Mouse (Mus musculus) skeletal muscle tissue, adult 2 months (tissue): Measurements from ENCODE around the gene Tmem143.
"Not testable (repeated sequence)": the region's sequence is repeated elsewhere in the genome, so short reads cannot be mapped to it uniquely, and the experiment has no call there.

Experiments
- DNase-seq: peaks from one replicate; pipeline ENCODE4 v3.0.0-alpha.2; 2012; ENCODE audit warnings: low read depth, low spot score

The Tmem143 gene

DNA sequence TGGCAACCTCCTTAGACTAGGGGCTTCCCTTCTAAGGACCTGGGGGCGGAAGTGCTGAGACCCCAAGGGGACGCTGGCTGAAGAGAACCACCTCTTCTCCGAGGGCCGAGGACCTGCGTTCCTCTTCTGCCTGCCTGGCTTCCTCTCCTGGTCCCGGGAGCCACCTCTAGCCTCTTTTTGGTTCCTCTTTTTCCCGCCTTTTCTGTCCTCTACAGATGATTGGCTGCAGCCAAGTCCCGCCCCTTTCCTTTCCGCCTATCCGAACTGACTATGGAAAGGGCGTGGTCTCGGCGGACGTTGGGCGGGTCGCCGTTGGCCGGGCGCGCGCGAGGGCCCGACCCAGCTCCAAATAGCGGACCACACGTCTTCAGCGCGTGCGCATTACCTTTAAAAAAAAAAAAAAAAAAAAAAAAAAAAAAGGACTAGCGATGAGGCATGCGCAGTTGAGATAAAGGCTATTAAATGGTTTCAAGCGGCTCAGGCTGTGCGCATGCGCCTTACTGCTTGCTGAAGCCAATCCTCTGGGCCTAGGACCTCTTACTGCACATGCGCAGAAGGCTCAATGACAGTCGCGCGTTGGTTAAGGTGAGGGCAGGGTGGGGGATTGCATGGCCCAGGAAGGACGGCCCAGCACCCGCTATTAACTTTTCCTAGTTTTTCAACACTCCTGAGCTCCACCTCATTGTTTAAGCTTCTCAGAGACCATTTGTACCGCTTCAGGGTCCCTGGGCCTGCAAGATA is at the start of gene Tmem143, which contains the start of gene Syngr4:
Tmem143 (plus strand) TSS at position 425 of the 741 bp plus-strand sequence.
Syngr4 (minus strand) TSS at position 198 of the 741 bp plus-strand sequence.
- DNase-seq: peak; percentile 100

DNA sequence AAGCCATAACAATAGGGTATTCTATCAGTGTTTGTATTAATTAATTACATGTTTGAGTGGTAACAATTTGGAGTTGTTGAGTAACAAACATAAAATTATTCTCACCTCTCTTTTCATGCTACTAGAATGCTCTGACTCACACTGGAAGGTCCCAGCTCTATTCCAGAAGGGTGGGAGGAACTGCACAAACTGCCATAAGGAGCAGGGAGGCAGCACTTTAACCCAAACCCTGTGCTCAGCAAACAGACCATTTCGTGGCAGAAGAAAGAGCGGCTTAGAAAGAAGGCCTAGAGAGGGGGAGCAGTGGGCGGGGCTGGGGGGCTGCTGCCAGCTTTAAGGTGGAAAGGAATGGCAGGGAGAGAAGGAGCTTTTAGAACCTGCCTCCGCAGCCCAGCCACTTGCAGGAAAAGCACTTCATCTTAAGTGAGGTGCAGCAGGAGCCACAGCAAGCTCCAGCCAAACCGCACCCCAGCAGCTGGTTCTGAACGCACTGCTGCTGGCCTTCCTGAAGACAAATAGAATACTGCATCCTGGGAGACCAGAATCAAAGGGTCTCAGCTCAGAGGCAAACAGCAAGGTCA is 48.2 kb upstream of the Tmem143 start:
- DNase-seq: no peak

DNA sequence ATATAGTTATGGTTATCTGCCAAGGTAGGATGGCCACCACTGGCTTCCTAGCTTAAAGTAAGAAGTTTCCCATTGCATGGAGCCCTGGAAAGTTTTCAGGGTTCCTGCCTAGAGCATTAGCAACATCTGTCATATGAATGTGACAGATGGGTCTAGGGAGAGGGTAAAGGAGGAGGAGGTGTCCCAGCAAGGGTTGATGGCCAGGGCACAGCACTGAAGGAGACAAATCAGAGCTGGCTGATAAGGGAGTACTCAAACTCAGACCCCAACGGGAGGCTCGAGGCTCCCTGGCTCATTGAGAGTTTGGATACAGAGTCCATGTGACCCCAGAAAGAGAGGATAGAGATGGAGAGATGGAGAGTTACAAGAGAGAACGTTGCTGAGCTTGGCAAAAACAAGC is 46.1 kb upstream of the Tmem143 start:
- DNase-seq: no peak

DNA sequence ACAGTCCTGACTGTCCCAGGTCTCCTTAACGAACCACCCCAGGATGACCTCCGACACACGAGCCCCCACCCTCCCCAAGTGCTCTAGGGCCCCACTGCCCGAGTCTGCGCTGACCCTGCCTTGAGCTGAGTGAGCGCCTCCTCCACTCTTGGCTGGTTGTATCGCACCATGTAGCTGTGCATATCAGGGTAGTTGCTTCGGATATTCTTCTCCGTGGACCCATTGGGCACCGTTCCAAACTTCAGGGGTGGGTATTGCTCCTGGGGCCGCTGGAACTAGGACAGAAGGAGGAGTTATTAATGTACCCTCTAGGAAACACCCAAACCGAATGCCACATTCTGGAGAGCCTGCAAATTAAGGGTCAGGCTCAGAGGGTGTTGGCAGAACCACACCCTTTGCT is 43.7 kb upstream of the Tmem143 start:
- DNase-seq: no peak

DNA sequence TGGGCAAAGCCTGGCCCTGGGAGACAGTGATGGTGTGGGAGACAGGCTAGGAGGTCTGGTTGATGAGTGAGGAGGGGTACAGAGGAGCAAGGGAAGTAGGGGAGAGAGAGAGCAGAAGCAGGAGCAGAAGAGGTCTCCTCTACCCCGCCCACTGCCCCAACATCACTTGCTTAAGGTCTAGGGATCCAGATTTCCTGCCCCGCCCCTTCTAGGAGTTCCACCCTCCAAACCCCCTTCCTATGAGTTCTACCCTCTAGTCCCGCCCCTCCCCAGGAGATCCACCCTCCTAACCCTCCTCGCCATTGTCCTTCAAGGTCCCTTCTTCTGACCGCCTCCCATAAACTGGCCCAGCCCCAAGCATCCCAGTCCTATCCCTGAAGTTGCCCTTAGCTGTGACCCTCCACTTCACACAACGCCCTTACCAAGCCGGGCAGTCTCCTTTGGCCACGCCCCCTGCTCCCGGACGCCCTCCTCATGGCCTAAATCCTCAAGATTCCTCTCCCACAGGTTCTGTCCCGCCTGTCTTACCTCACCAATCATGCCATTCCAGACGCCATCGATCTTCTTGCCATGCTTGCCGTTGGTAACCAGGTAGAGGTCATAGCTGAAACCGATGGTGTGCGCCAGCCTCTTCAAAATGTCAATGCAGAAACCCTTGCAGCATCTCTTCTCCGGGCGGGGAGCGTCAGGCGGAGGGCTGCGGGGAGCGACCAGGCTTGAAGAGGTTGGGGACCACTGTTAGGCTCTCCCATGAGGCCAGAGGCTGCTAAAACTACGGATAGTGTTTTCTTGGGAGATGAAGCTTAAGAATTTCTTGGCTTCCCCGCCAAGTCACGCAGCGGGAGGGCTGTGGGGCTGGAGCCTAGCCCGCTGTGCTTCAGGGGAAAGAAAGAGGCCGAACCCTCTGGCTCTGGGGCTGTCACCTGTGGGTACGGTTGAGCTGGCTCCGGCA is 39.5 kb upstream of the Tmem143 start:
- no peak for DNase-seq

DNA sequence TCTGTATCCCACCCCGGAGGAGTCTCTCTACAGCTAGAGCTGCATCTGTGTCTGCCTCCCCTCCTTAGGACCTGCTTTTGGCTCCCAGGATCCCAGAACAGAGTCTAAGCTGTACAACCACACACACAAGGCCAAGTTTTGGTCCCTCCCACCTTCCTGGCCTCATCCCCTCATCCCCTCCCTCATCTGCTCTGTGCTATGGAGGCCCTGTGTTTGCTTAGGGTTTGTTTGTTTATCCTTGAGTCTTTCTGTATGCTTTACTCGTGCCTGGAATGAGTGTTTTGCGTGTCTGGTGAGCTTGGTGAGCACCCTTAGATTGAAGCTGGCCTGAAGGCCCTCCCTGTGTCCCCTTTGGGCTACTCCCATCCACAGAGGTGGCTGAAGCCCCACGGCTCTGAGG is 37.7 kb upstream of the Tmem143 start:
- DNase-seq: no peak

DNA sequence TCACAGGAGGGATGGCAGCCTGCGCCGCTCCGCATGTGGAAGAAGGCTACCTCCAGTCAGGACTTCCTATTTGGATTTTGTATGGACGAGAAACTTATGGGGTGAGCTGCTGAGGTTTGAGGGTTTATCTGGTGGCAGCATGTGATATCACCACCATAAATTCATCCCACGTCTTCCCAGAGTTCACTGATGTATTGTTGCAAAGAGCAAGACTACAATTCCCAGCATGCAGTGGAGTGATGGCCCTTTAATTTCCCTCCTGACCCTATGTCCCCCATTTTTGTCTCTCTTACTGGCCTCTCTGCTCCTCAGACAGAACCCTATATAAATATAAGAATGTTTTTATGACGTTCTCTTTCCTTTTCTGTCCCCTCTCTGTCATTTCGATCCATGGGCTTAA is 33.9 kb upstream of the Tmem143 start:
- no peak for DNase-seq

DNA sequence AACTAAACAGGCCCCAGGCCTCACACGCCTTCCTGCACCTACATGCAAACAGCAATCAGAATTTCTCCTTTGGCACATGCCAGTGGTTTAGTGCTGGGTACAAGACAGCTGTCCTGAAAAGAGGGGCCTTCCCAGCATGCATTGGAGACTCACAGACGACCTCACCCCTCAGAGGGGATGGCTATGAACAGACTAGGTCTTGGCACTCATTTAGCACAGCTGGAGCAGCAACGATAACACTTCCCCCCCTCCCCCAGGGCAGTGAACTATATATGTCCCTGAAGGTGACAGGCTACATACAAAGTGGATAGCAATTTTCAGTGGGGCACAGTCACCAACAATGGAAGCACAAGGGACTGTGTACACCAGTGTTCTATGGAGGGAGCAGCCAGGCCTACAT is 32.3 kb upstream of the Tmem143 start:
- no peak for DNase-seq

DNA sequence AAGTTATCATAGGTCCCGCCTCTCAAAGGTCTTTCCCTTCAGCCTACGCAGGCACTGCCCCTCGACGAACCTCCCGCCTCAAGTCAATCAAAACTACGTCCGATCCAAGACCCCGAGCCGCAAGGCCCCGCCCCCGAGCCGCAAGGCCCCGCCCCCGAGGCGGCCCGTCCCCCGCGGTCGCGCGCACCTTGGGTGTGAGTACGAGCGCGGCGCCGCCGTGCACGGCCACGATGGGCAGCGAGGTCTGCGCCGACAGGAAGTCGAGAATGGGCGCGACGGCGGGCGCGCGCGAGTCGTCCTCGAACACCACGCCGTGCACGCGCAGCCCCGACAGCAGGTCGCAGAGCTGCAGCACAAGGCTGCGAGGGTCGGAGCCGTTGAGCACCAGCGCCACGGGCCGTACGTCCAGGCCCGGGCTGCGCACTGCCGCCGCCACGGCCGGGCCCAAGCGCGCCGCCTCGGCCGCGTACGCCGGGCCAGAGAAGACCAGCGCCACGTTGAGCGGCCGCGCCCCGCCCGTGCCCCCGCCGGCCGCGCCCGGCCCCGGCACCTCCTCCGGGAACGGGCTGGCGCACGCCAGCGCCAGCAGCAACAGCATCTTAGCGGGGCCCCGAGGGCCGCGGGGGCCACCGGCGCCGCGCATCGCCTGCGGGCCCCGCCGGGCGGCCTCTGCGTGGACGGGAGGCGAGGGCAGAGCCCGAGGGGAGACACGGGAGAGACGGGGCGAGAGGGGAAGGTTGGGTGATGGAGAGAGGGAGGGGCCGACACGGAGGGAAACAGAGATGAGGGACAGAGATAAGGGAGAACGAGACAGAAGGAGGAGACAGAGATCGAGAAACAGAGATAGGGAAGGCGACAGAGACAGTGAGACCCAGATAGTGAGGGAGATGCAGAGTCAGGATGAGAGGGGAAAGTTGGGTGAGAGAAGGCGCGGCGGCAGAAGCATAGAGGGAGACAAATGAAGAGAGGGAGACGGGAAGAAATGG is 30.5 kb upstream of the Tmem143 start:
- DNase-seq: peak; percentile 75

DNA sequence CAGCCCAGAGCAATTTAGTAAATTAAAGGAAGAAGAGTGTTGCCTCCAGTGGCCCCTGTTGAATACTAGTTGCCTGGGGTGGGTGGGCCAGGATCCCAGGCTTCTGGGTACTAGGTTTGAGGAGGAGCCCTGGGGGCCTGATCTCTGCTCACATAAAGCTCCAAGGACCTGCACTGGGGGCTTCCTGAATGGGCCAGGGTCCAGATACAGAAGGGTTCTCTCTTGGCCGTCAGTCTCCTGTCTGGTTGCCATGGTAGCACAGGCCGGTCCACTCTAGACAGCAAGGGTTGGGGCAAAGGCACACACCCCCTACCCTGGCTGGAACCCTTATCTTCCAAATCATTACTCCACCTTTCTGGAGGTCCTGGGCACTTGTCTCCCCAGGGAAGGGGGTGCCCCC is 28.9 kb upstream of the Tmem143 start:
- DNase-seq: no peak

DNA sequence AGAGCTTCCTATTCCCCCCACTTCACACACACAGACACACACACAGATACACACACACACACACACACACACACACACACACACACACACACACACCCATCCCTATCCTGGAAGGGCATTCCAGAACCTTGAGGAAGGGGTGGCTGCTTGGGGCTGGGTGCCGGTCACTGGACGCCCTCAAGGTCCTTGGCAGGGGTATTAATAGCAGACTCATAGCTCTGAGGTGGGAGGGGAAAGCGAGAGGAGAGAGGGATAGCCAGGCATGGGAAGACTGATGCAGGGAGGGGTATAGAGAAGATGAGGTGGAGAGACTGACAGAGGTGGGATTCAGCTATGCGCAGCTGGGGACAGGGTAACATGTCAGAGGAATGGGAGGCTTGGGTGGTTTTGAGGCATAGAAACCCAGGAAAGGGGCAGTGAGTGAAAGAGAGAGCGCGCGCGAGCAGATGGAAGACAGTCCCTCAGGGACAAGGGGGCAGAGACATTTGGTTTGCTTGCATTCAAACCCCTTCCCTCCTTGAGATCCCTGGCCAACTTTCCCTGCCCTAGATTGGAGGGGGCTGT is 27.6 kb upstream of the Tmem143 start:
- no peak for DNase-seq

DNA sequence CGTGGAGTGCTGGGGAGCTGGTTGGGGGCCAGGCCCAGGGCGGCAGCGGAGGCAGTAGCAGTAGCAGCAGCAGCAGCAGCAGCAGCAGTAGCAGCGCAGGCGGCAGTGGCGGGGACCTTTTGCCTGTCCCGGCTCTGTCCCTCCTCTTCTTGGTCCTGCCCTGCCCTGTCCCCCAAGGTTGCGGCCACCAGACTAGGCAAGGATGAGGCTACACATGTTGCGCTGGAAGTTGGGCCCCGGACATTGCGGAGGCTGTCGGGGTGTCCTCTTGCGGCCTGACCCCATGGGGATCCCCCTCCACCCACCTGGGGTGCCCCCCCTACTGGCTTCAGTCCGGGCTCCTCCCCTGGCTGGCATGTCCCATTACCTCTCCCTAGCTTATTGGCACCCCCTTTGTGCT is 27.0 kb upstream of the Tmem143 start:
- no peak for DNase-seq

DNA sequence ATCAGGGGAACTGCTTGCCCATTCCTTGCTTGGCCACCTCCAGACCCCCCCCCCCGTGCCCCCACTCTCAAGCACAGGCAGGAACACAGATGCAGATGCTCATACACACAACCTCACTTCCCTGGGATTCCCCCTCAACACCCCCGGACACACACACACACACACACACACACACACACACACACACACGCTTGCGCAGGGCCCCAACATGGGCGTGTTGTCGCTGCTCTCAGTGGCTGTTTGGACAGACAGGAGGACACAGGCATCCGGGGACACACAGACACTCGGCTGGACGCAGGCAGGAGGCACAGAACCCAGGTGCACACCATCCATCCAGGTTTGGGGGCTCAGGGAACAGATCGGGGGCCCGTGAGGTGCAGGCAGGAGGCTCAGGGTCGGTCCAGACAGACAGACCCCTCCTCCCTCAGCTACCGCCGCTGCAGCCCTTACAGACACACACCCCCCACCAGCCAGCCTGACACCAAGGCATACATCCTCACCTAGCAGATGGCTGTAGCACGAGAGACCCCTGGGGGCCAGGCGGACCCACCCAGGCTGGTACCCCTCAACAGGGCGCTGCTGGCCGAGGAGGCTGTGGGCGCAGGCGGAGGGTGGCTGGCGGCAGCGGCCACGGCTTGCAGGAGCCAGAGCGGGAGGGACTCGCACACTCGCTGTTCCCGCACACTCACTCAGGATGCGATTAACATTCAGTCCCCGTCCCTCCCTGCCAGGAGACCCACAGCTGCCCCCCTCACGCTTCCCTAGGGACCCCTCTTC is 26.3 kb upstream of the Tmem143 start:
- DNase-seq: no peak

DNA sequence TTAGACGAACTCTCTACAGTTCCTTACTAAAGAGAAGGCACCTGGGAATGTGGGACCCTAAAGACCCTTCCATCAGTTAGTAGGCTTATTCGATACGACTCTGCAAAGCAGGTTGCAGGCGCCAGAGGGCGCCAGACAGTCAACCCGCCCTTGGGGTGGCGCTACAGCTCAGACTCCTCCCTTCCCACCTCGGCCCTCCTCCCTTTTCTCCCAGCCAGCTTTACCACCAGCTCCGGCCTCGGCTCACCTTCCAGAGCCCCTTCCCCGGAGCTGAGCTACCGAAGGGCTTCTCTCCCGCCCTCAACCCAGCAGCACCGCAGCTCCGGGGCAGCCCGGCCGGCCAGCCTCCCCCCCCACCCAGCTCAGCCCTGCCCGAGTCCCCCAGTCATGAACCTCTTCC is 24.1 kb upstream of the Tmem143 start, which contains the start of gene Kdelr1:
Kdelr1 (plus strand) TSS at position 149 of the 400 bp plus-strand sequence.
- peak; percentile 82 for DNase-seq

DNA sequence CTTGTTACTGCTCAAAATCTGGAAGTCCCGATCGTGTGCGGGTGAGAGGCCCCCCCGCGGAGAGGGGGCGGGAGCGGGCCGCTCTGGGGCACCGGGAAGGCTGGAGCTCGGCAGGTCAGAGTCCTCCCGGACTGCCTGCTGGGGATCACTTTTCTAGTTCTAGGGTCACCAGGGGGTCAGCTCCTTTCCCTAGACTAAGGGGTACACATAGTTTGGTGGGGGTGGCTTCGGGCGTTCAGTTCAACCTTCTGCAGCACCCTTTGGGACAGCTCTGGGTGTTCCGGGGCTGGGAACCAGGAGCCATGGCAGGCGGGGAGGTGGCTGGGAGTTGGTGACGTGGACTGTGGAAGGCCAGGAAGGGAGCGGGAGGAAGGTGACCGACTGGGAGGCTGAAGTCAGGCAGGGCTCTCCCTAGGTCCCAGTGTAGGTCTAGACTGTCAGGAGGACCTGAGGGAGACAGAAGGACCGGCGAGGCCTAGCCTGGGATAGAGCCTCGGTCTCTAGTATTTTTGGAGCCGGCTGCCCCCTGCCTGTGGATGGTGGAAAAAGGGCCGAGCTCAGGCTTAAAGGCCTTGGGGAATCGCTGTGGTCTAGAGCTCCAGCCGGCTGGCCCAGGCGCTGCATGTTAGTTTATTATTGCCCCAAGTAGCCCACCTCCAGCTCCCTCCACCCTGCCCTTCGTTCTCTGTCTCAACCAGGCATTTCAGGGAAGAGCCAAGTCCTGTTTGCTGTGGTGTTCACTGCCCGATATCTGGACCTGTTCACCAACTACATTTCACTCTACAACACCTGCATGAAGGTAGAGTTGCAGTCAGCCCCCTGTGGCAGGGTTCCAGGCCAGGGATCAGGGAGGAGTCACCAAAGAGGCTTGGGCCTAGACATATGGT is 23.4 kb upstream of the Tmem143 start:
- no peak for DNase-seq

DNA sequence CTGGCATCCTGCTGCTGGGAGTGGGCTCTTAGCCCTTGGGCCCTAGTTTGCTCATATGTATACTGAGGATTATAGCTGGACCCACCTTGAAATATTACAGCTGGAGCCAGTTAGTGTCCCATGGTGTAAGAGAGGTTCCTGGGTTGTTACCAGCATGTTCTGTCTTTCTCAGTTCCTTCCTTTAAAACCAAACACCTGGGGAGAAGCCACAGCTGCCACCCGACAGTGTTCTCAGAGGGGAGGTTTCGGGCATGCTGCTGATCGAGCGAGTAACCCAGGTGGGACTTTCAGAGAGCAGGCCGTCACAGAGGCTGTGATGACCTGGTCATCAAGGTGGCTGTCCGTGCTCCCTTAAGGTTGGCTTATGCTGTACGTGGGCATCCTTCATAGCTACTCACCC is 19.8 kb upstream of the Tmem143 start:
- DNase-seq: no peak

DNA sequence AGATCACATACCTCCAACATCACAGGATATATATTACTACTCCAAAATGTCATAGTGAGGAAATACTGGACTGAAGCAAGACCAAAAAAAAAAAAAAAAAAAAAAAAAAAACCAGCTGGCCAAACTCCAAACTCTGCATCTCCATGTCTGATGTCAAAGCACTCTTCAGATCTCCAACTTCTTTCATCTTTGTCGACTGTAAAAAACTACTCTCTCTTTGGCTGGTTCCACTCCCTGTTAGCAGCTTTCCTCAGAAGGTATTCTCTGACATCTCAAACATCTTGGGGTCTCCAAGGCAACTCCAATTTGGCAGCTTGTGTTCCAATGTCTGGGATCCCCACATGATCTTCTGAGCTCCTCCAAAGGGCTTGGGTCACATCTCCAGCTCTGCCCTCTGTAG is 18.5 kb upstream of the Tmem143 start, which contains the start of gene Grin2d:
Grin2d (minus strand) TSS at position 101 of the 400 bp plus-strand sequence.
- not testable (repeated sequence) for DNase-seq

DNA sequence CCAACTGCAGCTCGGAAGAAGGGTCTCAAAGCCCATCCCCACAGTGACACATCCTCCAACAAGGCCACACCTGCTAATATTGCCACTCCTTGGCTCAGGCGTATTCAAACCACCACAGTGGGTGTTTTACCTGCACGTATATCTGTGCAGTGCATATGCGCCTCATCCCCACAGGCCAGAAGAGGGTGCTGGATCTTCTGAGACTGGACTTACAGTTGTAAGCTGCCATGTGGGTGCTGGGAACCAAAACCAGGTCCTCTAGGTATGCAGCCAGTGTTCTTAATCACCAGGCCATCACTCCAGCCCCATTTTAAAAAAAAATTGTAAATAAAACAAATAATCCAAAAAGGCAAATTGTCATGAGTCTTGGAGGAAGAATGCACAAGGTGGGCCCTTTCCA is 16.2 kb upstream of the Tmem143 start:
- DNase-seq: no peak

DNA sequence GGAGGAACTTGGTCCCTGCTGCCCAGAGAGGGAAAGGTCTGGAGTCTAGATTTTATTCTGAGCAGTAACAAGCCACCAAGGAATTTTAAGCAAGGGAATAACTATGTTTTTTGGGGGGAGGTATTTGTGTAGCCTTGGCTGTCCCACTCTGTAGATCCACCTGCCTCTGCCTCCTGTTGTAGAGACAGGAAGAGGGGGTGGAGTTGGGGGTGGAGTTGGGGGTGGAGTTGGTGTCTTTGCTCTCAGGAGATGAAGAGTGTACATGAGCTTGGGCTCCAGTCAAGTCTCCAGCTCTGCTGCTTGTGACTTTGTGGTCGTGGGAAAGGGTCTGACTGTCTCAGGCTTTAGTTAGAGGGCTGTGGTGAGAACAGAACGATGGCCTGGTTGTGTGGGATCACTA is 15.7 kb upstream of the Tmem143 start:
- no peak for DNase-seq
